Mouse (Mus musculus): Measurements from ENCODE around the gene Tbc1d8. TPM values are rescaled to one million over a fixed set of nuclear protein-coding genes. Genes with fewer than 3 reads are reported as not detected.

Gene Tbc1d8
- polyA plus RNA-seq, 1 experiment = not detected

DNA sequence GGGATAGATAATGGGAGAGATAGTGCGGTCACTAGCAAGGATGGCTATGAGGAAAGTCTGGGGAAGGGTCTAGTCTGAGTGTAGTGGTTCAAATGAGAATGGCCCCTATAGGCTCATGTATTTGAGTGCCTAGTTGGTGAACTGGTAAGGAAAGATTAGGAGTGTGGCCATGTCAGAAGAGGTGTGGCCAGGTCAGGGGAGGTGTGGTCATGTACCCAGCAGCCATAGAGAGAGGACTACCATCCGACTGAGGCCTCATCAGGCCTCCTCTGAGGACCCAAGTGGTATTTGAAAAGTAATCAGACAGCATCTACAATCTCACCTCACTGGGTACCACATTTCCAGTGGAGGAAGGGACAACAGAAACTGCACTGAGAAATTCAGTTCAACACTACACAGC is 90.4 kb downstream of the Tbc1d8 start:
- H3K4me1 ChIP-seq (ENCODE audit: control insufficient read depth, insufficient read depth, low read length) = no peaks in the 10 kb centered on the region
- WGBS = 71% methylated on average over 2 of the region's 2 CpGs
- H3K4me3 ChIP-seq (ENCODE audit: insufficient read depth, low read depth, low read length) = no peak overlapping the region
- no peak for TF ChIP-seq CTCF (IDR thresholded peaks at IDR 0.05; ENCODE audit: insufficient read depth, low read depth, low read length)
- TF ChIP-seq POLR2A (IDR thresholded peaks at IDR 0.05; ENCODE audit: insufficient read depth, low read depth, low read length) = no peak
- no peak overlapping the region for H3K27ac ChIP-seq (ENCODE audit: insufficient read depth, low read depth, low read length)

DNA sequence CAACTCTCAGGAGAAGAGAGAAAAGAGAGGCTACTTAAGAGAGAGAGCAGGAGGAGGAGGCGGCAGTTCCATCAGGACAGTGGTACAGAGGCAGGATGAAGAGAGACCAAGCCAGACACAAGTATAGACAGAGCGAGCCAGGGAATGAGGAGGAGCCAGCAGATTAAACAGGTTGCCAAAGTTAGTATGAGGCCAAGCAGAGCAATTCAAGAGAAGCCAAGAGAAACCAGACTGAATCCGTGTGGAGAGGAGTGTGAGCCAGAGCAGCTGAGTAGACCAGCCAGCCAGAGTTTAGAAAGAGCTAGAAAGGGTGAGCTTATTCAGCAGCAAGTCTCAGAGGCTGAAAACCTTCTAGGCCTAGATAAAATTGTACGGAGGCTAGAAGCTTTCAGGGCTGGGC is 91.1 kb downstream of the Tbc1d8 start:
- no peak overlapping the region for H3K4me3 ChIP-seq (ENCODE audit: insufficient read depth, low read depth, low read length)
- TF ChIP-seq CTCF (IDR thresholded peaks at IDR 0.05; ENCODE audit: insufficient read depth, low read depth, low read length) = no peak
- TF ChIP-seq POLR2A (IDR thresholded peaks at IDR 0.05; ENCODE audit: insufficient read depth, low read depth, low read length) = no peak
- 64% methylated on average over 4 of the region's 4 CpGs for WGBS
- H3K4me1 ChIP-seq (ENCODE audit: control insufficient read depth, insufficient read depth, low read length) = no peaks in the 10 kb centered on the region
- no peak overlapping the region for H3K27ac ChIP-seq (ENCODE audit: insufficient read depth, low read depth, low read length)

DNA sequence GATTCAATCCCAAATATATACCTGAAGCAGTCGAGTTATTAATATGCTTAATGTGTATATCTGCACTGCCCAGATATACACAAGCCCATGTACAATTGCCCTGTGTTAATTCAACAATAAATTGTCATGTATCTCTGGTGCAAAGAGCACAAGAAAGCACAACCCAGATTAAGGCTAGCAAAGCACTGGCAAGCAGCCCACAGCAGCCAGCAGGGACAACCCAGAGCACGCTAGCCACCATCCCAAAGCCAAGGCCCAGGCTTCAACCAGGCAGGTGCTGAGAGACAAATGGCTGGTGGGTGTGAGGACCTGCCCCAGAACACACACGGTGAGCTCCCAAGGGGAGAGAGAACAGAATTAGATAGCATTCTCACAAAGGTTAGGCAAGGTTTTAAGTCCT is 92.1 kb downstream of the Tbc1d8 start:
- no peak overlapping the region for H3K4me3 ChIP-seq (ENCODE audit: insufficient read depth, low read depth, low read length)
- H3K27ac ChIP-seq (ENCODE audit: insufficient read depth, low read depth, low read length) = no peak overlapping the region
- TF ChIP-seq CTCF (IDR thresholded peaks at IDR 0.05; ENCODE audit: insufficient read depth, low read depth, low read length) = no peak
- no peak for TF ChIP-seq POLR2A (IDR thresholded peaks at IDR 0.05; ENCODE audit: insufficient read depth, low read depth, low read length)
- H3K4me1 ChIP-seq (ENCODE audit: control insufficient read depth, insufficient read depth, low read length) = no peaks in the 10 kb centered on the region
- whole genome bisulfite sequencing = 74% methylated on average over 3 of the region's 3 CpGs

DNA sequence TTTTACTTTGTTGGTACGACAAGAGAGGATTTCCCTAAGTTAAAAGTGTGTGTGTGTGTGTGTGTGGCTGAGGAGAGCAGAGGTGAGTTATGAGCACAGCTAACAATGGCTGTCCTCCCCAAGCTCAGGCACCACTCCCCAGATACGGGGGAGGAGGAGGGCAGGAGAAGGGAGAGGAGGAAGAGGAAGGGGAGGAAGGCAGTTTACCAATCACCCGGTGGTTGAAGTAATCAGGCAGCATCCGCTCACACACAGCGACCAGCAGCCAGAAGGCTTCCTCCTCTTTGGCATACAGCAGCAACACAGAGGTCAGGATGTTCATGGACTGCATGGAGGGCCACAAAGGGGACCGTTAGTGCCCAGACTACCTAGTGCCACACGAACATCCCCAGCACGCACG is 93.6 kb downstream of the Tbc1d8 start:
- TF ChIP-seq POLR2A (IDR thresholded peaks at IDR 0.05; ENCODE audit: insufficient read depth, low read depth, low read length) (no peak), CTCF (IDR thresholded peaks at IDR 0.05; ENCODE audit: insufficient read depth, low read depth, low read length) (no peak)
- Histone ChIP-seq H3K27ac (ENCODE audit: insufficient read depth, low read depth, low read length) (no peak overlapping the region), H3K4me1 (ENCODE audit: control insufficient read depth, insufficient read depth, low read length) (no peaks in the 10 kb centered on the region), H3K4me3 (ENCODE audit: insufficient read depth, low read depth, low read length) (no peak overlapping the region)
- 82% methylated on average over 9 of the region's 9 CpGs for WGBS

DNA sequence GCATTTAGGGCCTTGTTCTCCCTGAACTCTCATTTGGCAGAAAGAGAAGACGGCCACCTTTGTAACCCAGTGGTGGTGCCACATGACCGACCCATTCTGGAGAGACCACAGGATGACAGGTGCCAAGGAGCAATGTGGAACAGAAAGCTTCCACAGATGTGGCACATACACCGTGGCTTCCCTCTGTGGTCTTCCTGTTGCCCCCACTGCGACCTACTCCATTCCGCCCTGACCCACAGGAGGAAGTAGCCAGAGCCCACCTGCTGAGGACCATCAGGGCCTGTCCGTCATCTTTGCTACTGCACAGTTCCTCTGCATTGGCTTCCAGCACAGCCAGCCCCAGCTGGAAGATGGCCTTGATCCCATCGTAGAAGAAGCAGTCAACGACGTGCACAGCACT is 97.5 kb downstream of the Tbc1d8 start:
- 90% methylated on average over 9 of the region's 9 CpGs for WGBS
- no peak overlapping the region for H3K4me3 ChIP-seq (ENCODE audit: insufficient read depth, low read depth, low read length)
- no peaks in the 10 kb centered on the region for H3K4me1 ChIP-seq (ENCODE audit: control insufficient read depth, insufficient read depth, low read length)
- TF ChIP-seq CTCF (IDR thresholded peaks at IDR 0.05; ENCODE audit: insufficient read depth, low read depth, low read length) (no peak), POLR2A (IDR thresholded peaks at IDR 0.05; ENCODE audit: insufficient read depth, low read depth, low read length) (no peak)
- no peak overlapping the region for H3K27ac ChIP-seq (ENCODE audit: insufficient read depth, low read depth, low read length)

DNA sequence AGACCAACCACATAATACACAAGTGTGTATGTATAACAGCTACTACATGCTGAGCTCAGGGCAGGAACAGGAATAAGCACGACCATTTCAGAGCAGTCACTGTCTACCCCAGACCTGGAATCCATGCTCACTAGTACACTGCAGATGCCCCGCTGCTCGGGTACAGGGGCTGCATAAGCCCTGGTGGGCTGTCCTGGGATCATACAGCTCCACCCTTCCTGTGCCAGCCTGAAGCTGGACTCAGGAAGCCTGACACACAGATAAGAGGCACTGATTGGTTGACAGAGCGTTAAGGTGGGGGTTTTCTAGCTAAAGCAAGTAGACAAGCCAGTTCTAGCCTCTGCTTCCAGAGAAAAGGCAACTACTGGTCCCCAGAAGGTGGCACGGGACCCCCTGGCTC is 99.5 kb downstream of the Tbc1d8 start:
- H3K27ac ChIP-seq (ENCODE audit: insufficient read depth, low read depth, low read length) = no peak overlapping the region
- 70% methylated on average over 5 of the region's 5 CpGs for WGBS
- no peak for TF ChIP-seq POLR2A (IDR thresholded peaks at IDR 0.05; ENCODE audit: insufficient read depth, low read depth, low read length)
- no peak for TF ChIP-seq CTCF (IDR thresholded peaks at IDR 0.05; ENCODE audit: insufficient read depth, low read depth, low read length)
- H3K4me1 ChIP-seq (ENCODE audit: control insufficient read depth, insufficient read depth, low read length) = no peaks in the 10 kb centered on the region
- H3K4me3 ChIP-seq (ENCODE audit: insufficient read depth, low read depth, low read length) = no peak overlapping the region

DNA sequence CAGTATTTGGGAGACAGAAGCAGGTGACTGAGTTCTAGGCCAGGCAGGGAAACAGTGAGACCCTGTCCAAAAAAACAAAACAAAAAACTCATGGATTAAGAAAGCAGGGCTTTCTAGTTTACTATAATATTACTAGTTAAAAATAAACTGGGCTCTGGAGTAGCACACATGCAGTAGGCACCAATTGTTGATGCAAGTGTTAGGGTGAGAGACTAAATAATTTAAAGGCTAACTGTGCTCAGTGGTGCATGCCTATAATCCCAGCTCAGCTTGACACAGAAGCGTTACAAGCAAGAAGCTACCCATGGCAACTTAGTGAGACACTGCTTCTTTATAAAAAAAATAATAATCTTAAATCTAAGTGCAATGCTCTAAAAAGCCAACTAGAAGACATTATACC is 100.0 kb downstream of the Tbc1d8 start:
- no peaks in the 10 kb centered on the region for H3K4me1 ChIP-seq (ENCODE audit: control insufficient read depth, insufficient read depth, low read length)
- 33% methylated on average over 1 of the region's 1 CpGs for WGBS
- TF ChIP-seq CTCF (IDR thresholded peaks at IDR 0.05; ENCODE audit: insufficient read depth, low read depth, low read length) (no peak), POLR2A (IDR thresholded peaks at IDR 0.05; ENCODE audit: insufficient read depth, low read depth, low read length) (no peak)

DNA sequence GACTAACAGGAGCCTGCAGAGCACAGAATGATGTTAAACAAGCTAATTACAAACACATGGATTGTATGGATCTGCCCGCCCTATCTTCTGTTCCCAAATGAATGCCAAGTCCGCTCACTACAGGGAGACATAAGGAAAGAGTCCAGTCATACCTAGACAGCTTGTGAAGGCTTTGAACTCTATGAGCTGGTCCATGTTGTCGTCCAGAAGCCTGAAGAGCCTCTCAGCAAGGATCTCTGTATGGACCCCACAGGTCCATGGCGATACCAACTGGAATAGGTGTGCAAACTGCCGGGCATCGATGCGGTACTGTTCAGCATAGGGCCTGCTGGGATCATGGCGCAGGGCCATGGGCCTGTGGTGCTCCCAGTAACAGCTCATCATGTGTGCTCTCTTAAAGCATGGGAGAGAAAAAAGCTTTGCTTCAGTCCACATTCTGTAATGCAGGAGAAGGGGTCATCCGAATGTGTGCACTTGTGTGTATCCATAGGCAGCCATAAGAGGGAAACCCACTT is 101.8 kb downstream of the Tbc1d8 start:
- WGBS = 92% methylated on average over 9 of the region's 9 CpGs
- no peak for TF ChIP-seq POLR2A (IDR thresholded peaks at IDR 0.05; ENCODE audit: insufficient read depth, low read depth, low read length)
- no peak overlapping the region for H3K27ac ChIP-seq (ENCODE audit: insufficient read depth, low read depth, low read length)
- no peak overlapping the region for H3K4me3 ChIP-seq (ENCODE audit: insufficient read depth, low read depth, low read length)
- H3K4me1 ChIP-seq (ENCODE audit: control insufficient read depth, insufficient read depth, low read length) = no peaks in the 10 kb centered on the region

More for the DNA sequence above, 100.0 kb downstream of the Tbc1d8 start:
- Histone ChIP-seq H3K4me3 (ENCODE audit: insufficient read depth, low read depth, low read length) (no peak overlapping the region), H3K27ac (ENCODE audit: insufficient read depth, low read depth, low read length) (no peak overlapping the region)

DNA sequence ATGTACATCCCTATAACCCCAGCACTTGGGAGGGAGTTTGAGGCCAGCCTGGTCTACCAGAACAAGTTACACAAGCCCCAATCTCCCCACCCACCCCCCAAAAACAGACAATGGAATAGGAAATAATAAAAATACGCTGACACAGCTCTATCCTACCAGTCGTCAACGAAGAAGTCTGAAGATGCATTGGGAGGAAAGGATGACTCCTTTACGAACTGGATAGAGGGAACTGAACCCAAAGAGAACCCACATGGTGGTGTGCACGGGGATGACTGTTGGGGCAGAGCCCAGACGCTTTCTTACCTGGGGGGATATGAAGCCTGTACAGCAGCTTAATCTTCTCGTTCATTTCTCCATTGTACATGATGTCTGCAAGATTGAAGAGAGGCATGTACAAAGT is 102.4 kb downstream of the Tbc1d8 start:
- TF ChIP-seq POLR2A (IDR thresholded peaks at IDR 0.05; ENCODE audit: insufficient read depth, low read depth, low read length) (no peak), CTCF (IDR thresholded peaks at IDR 0.05; ENCODE audit: insufficient read depth, low read depth, low read length) (no peak)
- 88% methylated on average over 7 of the region's 7 CpGs for WGBS
- Histone ChIP-seq H3K4me3 (ENCODE audit: insufficient read depth, low read depth, low read length) (no peak overlapping the region), H3K4me1 (ENCODE audit: control insufficient read depth, insufficient read depth, low read length) (no peaks in the 10 kb centered on the region), H3K27ac (ENCODE audit: insufficient read depth, low read depth, low read length) (no peak overlapping the region)

DNA sequence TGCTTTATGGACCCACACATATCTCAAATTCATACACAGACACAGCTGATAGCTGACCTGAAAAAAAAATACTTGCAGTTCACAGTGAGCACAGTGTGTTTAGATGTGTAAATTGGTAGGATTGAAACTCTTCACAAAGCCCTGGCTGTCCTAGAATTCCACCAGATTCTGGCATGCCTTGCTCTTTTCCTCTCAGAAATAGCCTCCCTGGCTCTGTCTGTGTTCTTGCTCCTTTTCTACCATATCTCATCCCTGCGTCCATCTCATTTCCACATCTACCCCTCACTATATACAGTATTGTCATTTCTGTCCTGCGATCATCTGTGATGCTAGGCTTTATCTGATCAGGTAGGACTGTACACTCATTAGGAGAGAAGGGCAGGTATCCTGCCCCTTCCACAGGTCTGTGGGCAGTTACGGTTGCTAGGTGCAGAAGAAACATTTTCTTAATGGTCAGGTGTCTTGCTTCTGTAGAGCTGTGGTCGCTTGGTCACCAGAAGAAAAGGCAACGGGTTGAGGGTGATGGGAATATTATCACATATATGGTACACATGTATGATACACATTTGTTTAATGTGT is 104.2 kb downstream of the Tbc1d8 start:
- no peak overlapping the region for H3K4me3 ChIP-seq (ENCODE audit: insufficient read depth, low read depth, low read length)
- 83% methylated on average over 5 of the region's 5 CpGs for WGBS
- TF ChIP-seq POLR2A (IDR thresholded peaks at IDR 0.05; ENCODE audit: insufficient read depth, low read depth, low read length) (no peak), CTCF (IDR thresholded peaks at IDR 0.05; ENCODE audit: insufficient read depth, low read depth, low read length) (no peak)
- H3K27ac ChIP-seq (ENCODE audit: insufficient read depth, low read depth, low read length) = no peak overlapping the region
- no peaks in the 10 kb centered on the region for H3K4me1 ChIP-seq (ENCODE audit: control insufficient read depth, insufficient read depth, low read length)
